Mouse (Mus musculus) heart, embryonic 15.5 days (tissue): Measurements from ENCODE around the gene Klhdc8b. TPM values are rescaled to one million over a fixed set of nuclear protein-coding genes. Genes with fewer than 3 reads are reported as not detected.
A peak's percentile ranks its signal among the peaks of the same experiment; 100 is the strongest.

Experiments used
- ATAC-seq: fragments of 200-750 bp; cut with Nextera tagmentation; replicated peaks from 2 replicates; pipeline ENCODE4 v1.8.0; 2017; ENCODE audit warnings: low read depth, moderate TSS enrichment; ENCODE audit not compliant: insufficient number of reproducible peaks, insufficient read depth, low FRiP score
- H3K27ac ChIP-seq: fragments of 300-500 bp; sonication (generic); 2 replicates; pipeline ENCODE4 v1.5.1; 2015; ENCODE audit warnings: mild to moderate bottlenecking, inconsistent platforms
- H3K27me3 ChIP-seq: fragments of 300-500 bp; sonication (generic); 2 replicates; pipeline ENCODE4 v1.6.1; 2015; ENCODE audit warnings: inconsistent platforms
- H3K36me3 ChIP-seq: fragments of 300-500 bp; sonication (generic); 2 replicates; pipeline ENCODE4 v1.6.1; 2015; ENCODE audit warnings: mild to moderate bottlenecking, inconsistent platforms
- H3K4me1 ChIP-seq: fragments of 300-500 bp; sonication (generic); replicated peaks from 2 replicates; pipeline ENCODE4 v1.6.1; 2015; ENCODE audit warnings: inconsistent platforms
- H3K4me2 ChIP-seq: fragments of 300-500 bp; sonication (generic); 2 replicates; pipeline ENCODE4 v1.6.1; 2015; ENCODE audit warnings: inconsistent platforms, mild to moderate bottlenecking, moderate library complexity
- H3K4me3 ChIP-seq: fragments of 300-500 bp; sonication (generic); 2 replicates; pipeline ENCODE4 v1.5.1; 2015; ENCODE audit warnings: mild to moderate bottlenecking, inconsistent platforms
- H3K9ac ChIP-seq: fragments of 300-500 bp; sonication (generic); 2 replicates; pipeline ENCODE4 v1.6.1; 2015; ENCODE audit warnings: mild to moderate bottlenecking, inconsistent platforms
- H3K9me3 ChIP-seq: fragments of 300-500 bp; sonication (generic); replicated peaks from 2 replicates; pipeline ENCODE4 v1.6.1; 2016; ENCODE audit warnings: inconsistent platforms
- WGBS: fragments of 180-500 bp; shearing (Covaris S2); methylation state at CpG from one replicate; pipeline ENCODE4 v1.1.7; 2015; ENCODE audit warnings: mixed read lengths; 5-methylcytosine and 5-hydroxymethylcytosine counted together
- polyA plus RNA-seq: library from polyadenylated mRNA; unstranded; fragments of >200 nt; fragmentation: Nextera tagmentation; extraction: Ambion mirVana; gene quantifications from 2 replicates; pipeline ENCODE4 v1.2.1, GENCODE M21; 2015

The Klhdc8b gene
- polyA plus RNA-seq, 1 experiment from 2014 or later = 95.7 TPM

DNA sequence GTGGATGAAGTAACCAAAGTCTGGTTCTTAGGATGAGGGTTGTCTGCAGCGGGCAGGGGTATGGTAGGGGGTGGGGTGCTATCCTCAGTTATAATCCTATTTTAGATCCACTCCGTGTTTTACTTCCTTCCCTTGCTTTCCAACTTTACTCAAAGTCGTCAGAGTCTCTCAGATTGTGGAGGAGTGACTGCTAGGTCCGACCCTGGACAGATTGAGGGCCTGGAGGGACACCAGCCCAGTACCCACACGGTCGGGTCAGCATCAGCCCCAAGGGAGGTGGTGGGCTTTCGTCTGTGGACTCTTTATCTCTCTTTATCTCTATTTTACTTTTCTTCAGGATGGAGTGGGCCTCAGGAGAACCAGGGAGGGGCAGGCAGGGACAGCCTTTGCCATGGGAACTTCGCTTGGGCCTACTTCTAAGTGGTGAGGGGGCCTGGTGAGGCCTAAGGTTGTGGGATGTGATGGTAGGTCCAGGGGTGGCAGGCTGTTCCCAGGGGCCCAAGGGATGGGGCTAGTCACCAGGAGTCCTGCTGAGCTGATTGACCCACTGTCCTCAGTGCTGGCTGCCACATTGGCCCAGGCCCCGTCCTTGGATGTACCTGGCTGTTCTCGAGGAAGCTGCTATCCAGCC, 18.5 kb upstream of the Klhdc8b start, which contains the start of gene Lamb2:
Gene Lamb2, plus strand, starts transcription at position 16 of the 631 bp plus-strand sequence.
- peaks cover 36% of the 10 kb centered on the region for H3K4me1 ChIP-seq
- H3K36me3 ChIP-seq = peaks cover 30% of the 10 kb centered on the region
- H3K4me2 ChIP-seq = peak within 1 kb of the TSS; percentile 92
- no peaks in the 10 kb centered on the region for H3K9me3 ChIP-seq
- peak within 1 kb of the TSS; percentile 78 for H3K9ac ChIP-seq
- peak within 1 kb of the TSS; percentile 88 for H3K27ac ChIP-seq
- 6% methylated on average over 10 of the region's 10 CpGs for WGBS
- H3K27me3 ChIP-seq = no peaks in the 10 kb centered on the region
- H3K4me3 ChIP-seq = peak within 1 kb of the TSS; percentile 73
- peak; percentile 54 for ATAC-seq

GRCm38 (mm10) chr9:108479241-108479640, 17.9 kb upstream of the Klhdc8b start:
- no peaks in the 10 kb centered on the region for H3K27me3 ChIP-seq
- H3K4me1 ChIP-seq = peaks cover 36% of the 10 kb centered on the region
- H3K9me3 ChIP-seq = no peaks in the 10 kb centered on the region
- 36% methylated on average over 11 of the region's 11 CpGs for WGBS
- H3K9ac ChIP-seq = peak overlapping the region; percentile 59; the same call in 1 of the 2 replicates
- peak overlapping the region; percentile 73 for H3K4me3 ChIP-seq
- H3K27ac ChIP-seq = peak overlapping the region; percentile 88
- peaks cover 25% of the 10 kb centered on the region for H3K36me3 ChIP-seq
- peak overlapping the region; percentile 92 for H3K4me2 ChIP-seq
- 0 out of 2 replicates have a peak, but pooled peaks have one; percentile 5 for ATAC-seq

GRCm38 (mm10) chr9:108478638-108479156, 17.3 kb upstream of the Klhdc8b start:
- Histone ChIP-seq H3K4me2 (peak overlapping the region; percentile 92), H3K27ac (peak overlapping the region; percentile 88), H3K4me1 (peaks cover 36% of the 10 kb centered on the region), H3K9me3 (no peaks in the 10 kb centered on the region), H3K36me3 (peaks cover 20% of the 10 kb centered on the region), H3K27me3 (no peaks in the 10 kb centered on the region), H3K9ac (peak overlapping the region; percentile 59), H3K4me3 (peak overlapping the region; percentile 62)
- ATAC-seq = peak; percentile 71
- WGBS = 1% methylated on average over 20 of the region's 20 CpGs

- no peak for ATAC-seq
- Histone ChIP-seq H3K9ac (no peak overlapping the region), H3K4me3 (no peak overlapping the region), H3K27me3 (no peaks in the 10 kb centered on the region), H3K36me3 (no peaks in the 10 kb centered on the region), H3K4me2 (no peak overlapping the region), H3K4me1 (peaks cover 7% of the 10 kb centered on the region), H3K9me3 (no peaks in the 10 kb centered on the region), H3K27ac (no peak overlapping the region)
- WGBS = 69% methylated on average over 1 of the region's 1 CpGs
Measured at GRCm38 (mm10) chr9:108474528-108474927, 13.1 kb upstream of the Klhdc8b start.

DNA sequence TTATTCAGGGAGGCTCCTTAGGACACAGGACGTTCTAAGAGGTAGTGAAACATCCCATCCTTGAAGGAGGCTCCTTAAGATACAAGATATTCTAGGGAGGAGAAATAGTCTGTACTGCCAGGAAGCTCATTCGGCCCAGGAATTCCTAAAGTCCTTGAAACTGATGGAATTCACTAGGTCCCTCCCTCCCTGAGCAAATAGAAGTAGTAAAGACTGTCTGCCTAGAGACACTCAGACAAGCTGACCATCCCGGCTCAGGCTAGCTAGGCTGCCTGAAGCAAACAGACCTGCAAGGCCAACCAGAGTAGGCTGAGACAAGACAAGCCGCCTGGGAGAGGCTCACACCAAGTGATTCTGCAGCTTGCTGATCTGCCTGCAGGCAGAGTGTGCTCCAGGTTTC, 8.5 kb upstream of the Klhdc8b start:
- H3K4me2 ChIP-seq = no peak overlapping the region
- H3K9ac ChIP-seq = no peak overlapping the region
- no peaks in the 10 kb centered on the region for H3K4me1 ChIP-seq
- WGBS = 55% methylated on average over 4 of the region's 4 CpGs
- no peak for ATAC-seq
- H3K36me3 ChIP-seq = peaks cover 15% of the 10 kb centered on the region
- H3K4me3 ChIP-seq = no peak overlapping the region
- H3K9me3 ChIP-seq = no peaks in the 10 kb centered on the region
- no peaks in the 10 kb centered on the region for H3K27me3 ChIP-seq
- H3K27ac ChIP-seq = no peak overlapping the region

DNA sequence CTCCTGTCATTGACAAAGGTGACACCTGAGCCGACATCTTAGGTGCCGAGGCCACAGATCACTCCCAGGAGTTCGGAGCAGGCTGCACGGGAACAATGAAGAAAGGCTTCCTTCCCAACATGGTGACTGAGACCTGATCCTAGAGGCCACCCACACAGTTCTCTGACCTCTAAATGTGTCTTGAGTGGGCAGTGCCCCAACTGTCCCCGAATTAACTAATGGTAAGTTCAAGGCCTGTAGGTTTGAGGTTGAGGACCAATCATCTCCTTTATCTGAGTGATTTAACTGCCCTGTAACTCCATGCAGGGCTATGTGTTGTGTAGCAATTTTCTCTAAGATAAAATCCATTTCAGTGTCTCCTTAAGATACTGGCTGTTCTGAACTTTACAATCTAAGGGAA, 8.0 kb upstream of the Klhdc8b start:
- no peak overlapping the region for H3K4me3 ChIP-seq
- H3K4me2 ChIP-seq = no peak overlapping the region
- 71% methylated on average over 5 of the region's 5 CpGs for WGBS
- peaks cover 19% of the 10 kb centered on the region for H3K36me3 ChIP-seq
- no peak for ATAC-seq
- H3K9ac ChIP-seq = no peak overlapping the region
- H3K27ac ChIP-seq = no peak overlapping the region
- H3K4me1 ChIP-seq = no peaks in the 10 kb centered on the region
- no peaks in the 10 kb centered on the region for H3K9me3 ChIP-seq
- no peaks in the 10 kb centered on the region for H3K27me3 ChIP-seq

DNA sequence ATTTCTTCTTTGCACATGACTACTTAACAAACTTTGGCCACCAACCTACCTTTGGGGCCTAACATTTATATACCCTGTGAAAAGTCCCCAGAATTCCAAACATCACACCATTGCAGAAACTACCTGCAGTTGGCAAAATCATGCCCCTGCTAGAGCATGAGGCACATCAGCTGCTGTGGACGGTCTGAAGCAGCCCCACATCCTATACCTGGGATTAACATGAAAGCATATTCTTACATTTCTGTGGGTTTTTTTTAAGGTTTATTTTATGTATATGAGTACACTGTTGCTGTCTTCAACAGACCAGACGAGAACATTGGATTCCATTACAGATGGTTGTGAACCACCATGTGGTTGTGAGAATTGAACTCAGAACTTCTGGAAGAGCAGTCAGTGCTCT, 4.8 kb upstream of the Klhdc8b start:
- no peak overlapping the region for H3K27ac ChIP-seq
- WGBS = 91% methylated on average over 2 of the region's 2 CpGs
- no peak overlapping the region for H3K9ac ChIP-seq
- no peak for ATAC-seq
- no peaks in the 10 kb centered on the region for H3K27me3 ChIP-seq
- H3K4me1 ChIP-seq = peaks cover 14% of the 10 kb centered on the region
- peaks cover 33% of the 10 kb centered on the region for H3K36me3 ChIP-seq
- no peak overlapping the region for H3K4me3 ChIP-seq
- H3K4me2 ChIP-seq = no peak overlapping the region
- H3K9me3 ChIP-seq = no peaks in the 10 kb centered on the region

GRCm38 (mm10) chr9:108463713-108464112, 2.3 kb upstream of the Klhdc8b start:
- H3K4me3 ChIP-seq = no peak overlapping the region
- peaks cover 21% of the 10 kb centered on the region for H3K4me1 ChIP-seq
- WGBS = 94% methylated on average over 9 of the region's 9 CpGs
- H3K27ac ChIP-seq = no peak overlapping the region
- H3K27me3 ChIP-seq = no peaks in the 10 kb centered on the region
- no peak overlapping the region for H3K4me2 ChIP-seq
- no peak overlapping the region for H3K9ac ChIP-seq
- no peaks in the 10 kb centered on the region for H3K9me3 ChIP-seq
- ATAC-seq = no peak
- peaks cover 33% of the 10 kb centered on the region for H3K36me3 ChIP-seq

DNA sequence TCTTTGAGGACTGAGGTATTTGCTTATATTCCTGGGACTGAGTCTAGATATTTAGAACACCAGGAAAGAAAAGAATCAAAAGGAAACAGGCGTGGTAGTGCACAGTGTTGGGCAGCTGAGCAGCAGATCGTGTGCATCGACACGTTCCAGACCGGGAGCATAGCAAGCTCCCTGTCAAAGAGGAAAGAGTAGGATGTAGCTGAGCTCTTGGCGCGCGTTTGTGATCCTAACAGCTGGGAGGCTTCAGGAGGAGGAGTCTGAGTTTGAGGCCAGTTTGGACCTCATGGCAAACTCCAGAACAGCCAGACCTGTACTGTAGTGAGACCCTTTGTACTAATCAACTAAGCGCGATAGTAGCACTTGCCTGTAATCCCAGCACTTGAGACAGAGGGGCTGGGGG, 811 bp upstream of the Klhdc8b start:
- Histone ChIP-seq H3K4me3 (peak overlapping the region; percentile 87), H3K4me2 (peak overlapping the region; percentile 76), H3K36me3 (peaks cover 33% of the 10 kb centered on the region), H3K9ac (no peak overlapping the region), H3K27me3 (no peaks in the 10 kb centered on the region), H3K9me3 (no peaks in the 10 kb centered on the region), H3K4me1 (peaks cover 21% of the 10 kb centered on the region), H3K27ac (peak overlapping the region; percentile 93)
- ATAC-seq = peak; percentile 29; the same call in 1 of the 2 replicates
- WGBS = 54% methylated on average over 10 of the region's 10 CpGs

GRCm38 (mm10) chr9:108461675-108462074, 294 bp upstream of the Klhdc8b start:
- Histone ChIP-seq H3K4me1 (peaks cover 21% of the 10 kb centered on the region), H3K4me2 (peak overlapping the region; percentile 76), H3K27ac (peak overlapping the region; percentile 93), H3K27me3 (no peaks in the 10 kb centered on the region), H3K36me3 (peaks cover 33% of the 10 kb centered on the region), H3K4me3 (peak overlapping the region; percentile 87), H3K9ac (peak overlapping the region; percentile 94; the same call in 1 of the 2 replicates), H3K9me3 (no peaks in the 10 kb centered on the region)
- 83% methylated on average over 5 of the region's 5 CpGs for WGBS
- no peak for ATAC-seq

GRCm38 (mm10) chr9:108460319-108461178, 832 bp downstream of the Klhdc8b start, which contains the start of gene Ccdc71:
TSS of gene Ccdc71 (plus strand) at chr9:108460527.
- ATAC-seq = peak; percentile 83
- H3K27ac ChIP-seq = peak within 1 kb of the TSS; percentile 93
- no peaks in the 10 kb centered on the region for H3K9me3 ChIP-seq
- peak within 1 kb of the TSS; percentile 76 for H3K4me2 ChIP-seq
- H3K27me3 ChIP-seq = no peaks in the 10 kb centered on the region
- WGBS = under 1% methylated on average over 52 of the region's 52 CpGs
- H3K4me1 ChIP-seq = peaks cover 21% of the 10 kb centered on the region
- peak within 1 kb of the TSS; percentile 94 for H3K9ac ChIP-seq
- H3K4me3 ChIP-seq = peak within 1 kb of the TSS; percentile 87
- peaks cover 25% of the 10 kb centered on the region for H3K36me3 ChIP-seq
